Mouse (Mus musculus) thymus, postnatal 4 days (tissue): ENCODE data around the gene Ppil6.

Source experiments
- DNase-seq: peaks from one replicate; pipeline ENCODE4 v3.0.0; 2021

Ppil6 gene

GRCm38 (mm10) chr10:41479961-41480360 is 10.3 kb upstream of the Ppil6 start:
- DNase-seq, result no peak

DNA sequence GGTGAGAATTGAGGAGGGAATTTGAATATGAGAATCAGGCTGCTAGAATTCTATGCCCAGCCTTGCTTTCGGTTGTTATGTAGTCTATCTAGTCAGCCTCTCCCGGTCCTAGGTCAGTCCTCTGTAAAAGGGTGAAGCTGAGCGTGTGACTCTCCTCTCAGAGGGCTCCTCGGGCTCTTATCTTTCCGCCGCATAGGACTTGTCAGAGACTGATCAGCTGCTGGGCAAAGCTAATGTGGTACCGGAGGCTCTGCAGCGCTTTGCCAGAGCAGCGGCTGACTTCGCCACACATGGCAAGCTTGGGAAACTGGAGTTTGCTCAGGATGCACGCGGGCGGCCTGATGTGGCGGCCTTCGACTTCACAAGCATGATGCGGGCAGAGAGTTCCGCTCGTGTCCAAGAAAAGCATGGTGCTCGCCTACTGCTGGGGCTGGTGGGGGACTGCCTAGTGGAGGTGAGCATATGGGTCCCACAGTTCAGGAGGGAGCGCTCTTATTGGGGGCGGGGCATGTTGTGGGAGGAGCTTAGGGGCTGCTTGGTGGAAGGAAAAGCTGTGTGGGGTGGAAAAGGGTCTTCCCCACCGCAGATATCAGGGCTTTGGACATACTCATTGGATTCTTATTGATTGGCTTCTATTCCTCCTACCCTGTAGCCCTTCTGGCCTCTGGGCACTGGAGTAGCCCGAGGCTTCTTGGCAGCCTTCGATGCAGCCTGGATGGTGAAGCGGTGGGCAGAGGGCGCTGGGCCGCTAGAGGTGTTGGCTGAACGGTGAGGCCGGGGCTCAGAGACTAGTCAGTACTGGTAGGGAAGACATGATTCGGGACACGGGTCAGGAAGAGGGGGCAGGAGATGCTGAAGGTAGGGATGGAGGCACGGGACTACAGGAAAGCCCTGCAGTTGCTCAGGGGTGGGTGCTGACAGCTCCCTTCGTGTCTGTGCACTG is 9.0 kb upstream of the Ppil6 start:
- DNase-seq, result no peak

- DNase-seq, result no peak
These were observed 7.8 kb upstream of the Ppil6 start for GRCm38 (mm10) chr10:41482446-41482845.

GRCm38 (mm10) chr10:41485778-41486177 is 4.5 kb upstream of the Ppil6 start:
- no peak for DNase-seq

DNA sequence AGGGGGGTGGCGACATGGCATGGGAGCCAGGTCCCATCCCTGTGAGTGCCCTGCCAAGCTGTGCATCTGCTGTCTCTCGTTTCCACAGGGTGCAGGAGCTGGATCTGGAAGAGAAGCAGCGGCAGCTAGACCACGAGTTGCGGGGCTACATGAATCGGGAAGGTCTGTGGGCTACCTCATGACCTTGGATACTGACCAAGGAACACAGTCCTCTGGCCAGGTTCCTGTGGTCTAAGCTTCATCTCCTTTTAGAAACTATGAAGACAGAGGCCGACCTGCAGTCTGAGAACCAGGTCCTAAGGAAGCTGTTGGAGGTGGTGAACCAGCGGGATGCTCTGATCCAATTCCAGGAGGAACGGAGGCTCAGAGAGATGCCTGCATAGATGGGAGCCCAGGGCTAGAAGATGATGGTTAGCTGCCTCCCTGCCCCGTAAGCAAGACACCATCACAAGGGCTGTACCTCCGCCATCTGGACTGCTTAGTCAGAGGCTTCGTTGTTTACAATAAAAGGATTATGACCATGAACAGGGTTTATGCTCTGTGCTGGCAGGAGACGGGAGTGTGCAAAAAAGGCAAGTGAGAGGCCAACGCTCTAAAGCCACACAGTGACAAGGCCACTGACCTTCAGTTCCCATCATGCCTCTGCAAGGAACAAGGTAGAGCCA is 3.6 kb upstream of the Ppil6 start:
- no peak for DNase-seq

DNA sequence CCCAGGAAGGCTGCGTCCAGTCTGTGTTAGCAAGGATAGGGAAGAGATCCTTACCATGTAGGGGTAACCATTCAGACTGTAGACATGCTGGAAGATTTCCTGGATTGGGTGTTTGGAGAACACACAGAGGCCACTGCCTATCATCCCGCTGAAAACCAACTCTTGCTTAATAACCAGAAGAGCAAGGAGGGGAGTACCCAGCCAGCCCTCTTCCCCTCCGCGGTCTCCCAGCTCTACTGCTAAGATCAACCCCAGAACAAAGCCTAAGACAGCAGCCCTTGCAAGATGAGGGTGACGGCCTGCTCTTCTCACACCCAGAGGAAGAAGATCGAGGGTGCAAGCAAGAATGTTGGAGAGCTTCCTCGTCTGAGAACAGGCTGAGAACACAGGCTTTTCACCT is 1.4 kb upstream of the Ppil6 start:
- DNase-seq, result peak; percentile 38

GRCm38 (mm10) chr10:41489294-41489693 is 945 bp upstream of the Ppil6 start:
- DNase-seq, result no peak

- no peak for DNase-seq
These were observed 257 bp downstream of the Ppil6 start for GRCm38 (mm10) chr10:41490518-41490873.

GRCm38 (mm10) chr10:41491111-41491510 is 872 bp downstream of the Ppil6 start:
- no peak for DNase-seq

GRCm38 (mm10) chr10:41500941-41501340 is 10.7 kb downstream of the Ppil6 start:
- DNase-seq, result no peak

- no peak for DNase-seq
These were observed 14.8 kb downstream of the Ppil6 start for GRCm38 (mm10) chr10:41504996-41505395.

DNA sequence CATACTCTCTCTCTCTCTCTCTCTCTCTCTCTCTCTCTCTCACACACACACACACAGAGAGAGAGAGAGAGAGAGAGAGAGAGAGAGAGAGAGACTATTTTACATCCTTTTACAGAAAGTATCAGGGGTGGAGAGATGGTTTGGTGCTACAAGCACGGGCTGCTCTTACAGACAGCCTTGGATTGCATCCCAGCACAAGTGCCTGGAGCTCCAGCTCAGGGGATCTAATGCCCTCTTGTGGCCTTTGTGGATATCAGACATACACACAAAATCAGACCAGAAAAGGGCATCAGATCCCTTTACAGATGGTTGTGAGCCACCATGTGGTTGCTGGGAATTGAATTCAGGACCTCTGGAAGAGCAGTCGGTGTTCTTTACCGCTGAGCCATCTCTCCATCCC is 15.2 kb downstream of the Ppil6 start:
- DNase-seq, result peak; percentile 54

- DNase-seq, result peak; percentile 61
These were observed 18.9 kb downstream of the Ppil6 start for GRCm38 (mm10) chr10:41509160-41509559.

GRCm38 (mm10) chr10:41514301-41514700 is 24.1 kb downstream of the Ppil6 start:
- DNase-seq, result no peak

GRCm38 (mm10) chr10:41514921-41515320 is 24.7 kb downstream of the Ppil6 start:
- no peak for DNase-seq

- DNase-seq, result peak; percentile 87
These were observed 28.3 kb downstream of the Ppil6 start for GRCm38 (mm10) chr10:41518508-41518980.

GRCm38 (mm10) chr10:41518981-41519618 is 28.9 kb downstream of the Ppil6 start, which contains the start of gene Cd164:
Gene Cd164 (plus strand): TSS chr10:41519414.
- DNase-seq, result peak; percentile 96

DNA sequence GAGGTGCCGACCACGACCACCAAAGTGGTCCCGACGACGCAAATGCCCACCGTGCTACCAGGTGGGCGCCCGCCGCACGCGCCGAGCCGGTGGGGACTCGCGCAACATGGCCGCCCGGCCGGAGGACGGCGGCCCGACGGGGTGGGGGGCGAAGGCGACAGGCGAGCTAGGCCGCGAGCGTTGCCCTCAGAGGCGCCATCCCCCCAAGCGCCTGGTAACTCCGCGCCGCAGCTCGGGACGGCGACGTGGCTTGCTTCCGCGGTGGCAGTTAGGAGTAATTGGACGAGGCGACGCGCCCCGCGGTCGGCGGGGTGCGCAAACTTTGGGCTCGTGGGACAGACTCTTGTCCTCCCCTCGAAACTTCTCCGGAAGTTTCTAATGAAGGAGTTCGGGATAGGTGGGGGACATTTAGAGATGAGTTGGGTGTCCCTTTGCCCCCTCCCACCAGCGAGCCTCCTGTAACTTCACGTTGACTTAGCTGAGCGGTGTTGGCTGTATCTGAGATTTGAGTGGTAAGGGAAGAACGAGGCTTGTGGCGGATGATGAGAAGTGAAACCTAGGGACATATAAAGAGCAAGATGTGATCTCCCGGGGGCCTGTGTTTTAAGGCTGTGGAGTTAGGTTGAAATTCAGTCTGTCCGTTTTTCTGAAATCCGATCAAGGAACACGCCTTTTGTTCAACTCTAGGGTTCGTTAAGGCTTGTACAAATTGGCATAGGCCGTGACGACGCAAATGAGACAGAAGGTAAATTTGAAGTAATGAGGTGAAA is 29.6 kb downstream of the Ppil6 start:
- DNase-seq, result peak; percentile 78

GRCm38 (mm10) chr10:41520410-41520673 is 30.1 kb downstream of the Ppil6 start:
- DNase-seq, result no peak

- no peak for DNase-seq
These were observed 33.1 kb downstream of the Ppil6 start for GRCm38 (mm10) chr10:41523386-41523785.

DNA sequence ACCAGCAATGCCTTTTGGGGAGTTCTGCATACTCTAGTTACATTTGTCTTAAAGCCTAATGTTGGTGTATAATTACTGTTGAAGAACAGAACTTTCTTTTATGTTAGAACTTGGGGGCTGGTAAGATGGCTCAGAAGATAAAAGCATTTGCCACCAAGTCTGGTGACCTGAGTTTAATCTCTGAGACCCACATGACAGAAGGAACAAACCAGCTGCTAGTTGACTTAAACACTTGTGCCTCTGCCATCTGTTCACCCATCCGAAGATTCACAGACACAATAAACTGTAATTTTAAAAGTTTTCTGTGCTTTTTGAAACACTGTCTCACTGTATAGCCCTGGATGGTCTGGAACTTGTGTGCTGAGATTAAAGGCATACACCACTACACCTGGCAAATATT is 35.5 kb downstream of the Ppil6 start:
- DNase-seq, result no peak

GRCm38 (mm10) chr10:41529972-41530371 is 39.7 kb downstream of the Ppil6 start:
- DNase-seq, result no peak

- DNase-seq, result no peak
These were observed 45.8 kb downstream of the Ppil6 start for GRCm38 (mm10) chr10:41535991-41536390.
